Comparison of ENCODE assay signal across 8 mouse cellular contexts in genomic region chr15:74004008-74004680, GRCm38 (mm10).
DNase-seq lines count a peak whose midpoint lies in the region; ATAC-seq and TF ChIP-seq lines count a peak whose summit lies in the region.
"Had no signal": no experiment of that assay in that cellular context is flagged by ENCODE, and none has a peak within 500 bp of the region (broad histone marks: within the 10 kb centered on the region; RNA-seq: fewer than 3 reads in every experiment).

No protein-coding gene starts in this region.

- no peak overlapping the region for H3K9ac ChIP-seq in liver, postnatal 0 days (replicated peaks)
- no peak overlapping the region for H3K9ac ChIP-seq in liver, embryonic 11.5 days (ENCODE audit: low read depth, low read length)
- H3K9ac ChIP-seq in hindbrain, embryonic 12.5 days = no peak overlapping the region

- no peak overlapping the region for H3K4me3 ChIP-seq in liver, postnatal 0 days (ENCODE audit: low read depth, low read length)
- no peak overlapping the region for H3K4me3 ChIP-seq in liver, embryonic 11.5 days (ENCODE audit: low read depth, low read length)
- no peak overlapping the region for H3K4me3 ChIP-seq in hindbrain, embryonic 12.5 days
- H3K4me3 ChIP-seq: erythroblast, embryonic 14.5 days had no signal

- TF ChIP-seq CTCF in liver, postnatal 0 days (IDR thresholded peaks at IDR 0.05; ENCODE audit: low read depth) = no peak

- peak; percentile 23 for DNase-seq in liver, postnatal 0 days
- no peak for DNase-seq in liver, embryonic 11.5 days (ENCODE audit: low spot score)
- DNase-seq in ZHBTc4 (ENCODE audit: low read depth, low spot score) = peak; percentile 55
- DNase-seq in cerebellum, adult 11-12 months = peak; percentile 75
- peak; percentile 18 for DNase-seq in hindlimb bud, embryonic 11.5 days (ENCODE audit: extremely low spot score, low read depth, low spot score)
- DNase-seq in frontal cortex, postnatal 10 days (ENCODE audit: low spot score in 2 of 2) = no peak

- no peak overlapping the region for H3K4me2 ChIP-seq in liver, postnatal 0 days (ENCODE audit: low read depth, low read length)
- no peak overlapping the region for H3K4me2 ChIP-seq in liver, embryonic 11.5 days
- no peak overlapping the region for H3K4me2 ChIP-seq in hindbrain, embryonic 12.5 days (replicated peaks)

- 56% methylated on average over 7 of the region's 7 CpGs for WGBS in liver, postnatal 0 days (ENCODE audit: insufficient replicate concordance)
- 63% methylated on average over 7 of the region's 7 CpGs for whole genome bisulfite sequencing in liver, embryonic 11.5 days
- WGBS in hindbrain, embryonic 12.5 days = 67% methylated on average over 7 of the region's 7 CpGs

- TF ChIP-seq EP300 in liver, postnatal 0 days (IDR thresholded peaks at IDR 0.05; ENCODE audit: low read depth) = no peak

- H3K27ac ChIP-seq in liver, postnatal 0 days (ENCODE audit: low read depth) = no peak overlapping the region
- H3K27ac ChIP-seq in liver, embryonic 11.5 days (ENCODE audit: low read depth, low read length) = no peak overlapping the region
- H3K27ac ChIP-seq in hindbrain, embryonic 12.5 days = no peak overlapping the region

- no peaks in the 10 kb centered on the region for H3K36me3 ChIP-seq in liver, postnatal 0 days (replicated peaks; ENCODE audit: insufficient read depth, low read length)
- H3K36me3 ChIP-seq in liver, embryonic 11.5 days (ENCODE audit: control insufficient read depth, insufficient read depth, low read length) = no peaks in the 10 kb centered on the region
- H3K36me3 ChIP-seq in hindbrain, embryonic 12.5 days = no peaks in the 10 kb centered on the region

- no peaks in the 10 kb centered on the region for H3K27me3 ChIP-seq in liver, postnatal 0 days (ENCODE audit: insufficient read depth, low read length)
- H3K27me3 ChIP-seq in liver, embryonic 11.5 days (replicated peaks; ENCODE audit: control insufficient read depth, insufficient read depth, low read length) = no peaks in the 10 kb centered on the region
- peaks cover 11% of the 10 kb centered on the region; the same call in 1 of the 2 replicates for H3K27me3 ChIP-seq in hindbrain, embryonic 12.5 days

- H3K9me3 ChIP-seq in liver, postnatal 0 days (ENCODE audit: low read length) = no peaks in the 10 kb centered on the region
- H3K9me3 ChIP-seq in liver, embryonic 11.5 days (ENCODE audit: control insufficient read depth, low read length) = no peaks in the 10 kb centered on the region
- no peaks in the 10 kb centered on the region for H3K9me3 ChIP-seq in hindbrain, embryonic 12.5 days (replicated peaks)

- no peaks in the 10 kb centered on the region for H3K4me1 ChIP-seq in liver, postnatal 0 days (ENCODE audit: insufficient read depth)
- H3K4me1 ChIP-seq in liver, embryonic 11.5 days (replicated peaks; ENCODE audit: control insufficient read depth, insufficient read depth, low read length) = no peaks in the 10 kb centered on the region
- H3K4me1 ChIP-seq in hindbrain, embryonic 12.5 days = no peaks in the 10 kb centered on the region

- no peak for ATAC-seq in liver, postnatal 0 days
- no peak for ATAC-seq in liver, embryonic 11.5 days (replicated peaks; ENCODE audit: low FRiP score)
- no peak for ATAC-seq in hindbrain, embryonic 12.5 days (ENCODE audit: low FRiP score)

Comparison
In these comparisons a context has a peak if more than half of its experiments do, and no peak if none do; other contexts are left out.
1. DNase-seq: peak in liver, postnatal 0 days (single experiment), ZHBTc4 (single experiment), cerebellum, adult 11-12 months (single experiment) and hindlimb bud, embryonic 11.5 days (single experiment); none in liver, embryonic 11.5 days (single experiment) and frontal cortex, postnatal 10 days (0 of 2).